Mouse (Mus musculus) cerebellum, adult 2 months (tissue): ENCODE measurements at regions not wholly inside any gene's neighbourhood (a gene's known extent, or its start where the extent isn't known, plus 50 kb on each side); places are given as distances from the start of the nearest gene placed in this dataset.

Experiments used
- CTCF ChIP-seq: fragments of 200-500 bp; IDR thresholded peaks from 2 replicates; pipeline ENCODE4 v1.5.1; 2011; ENCODE audit warnings: low read depth, mild to moderate bottlenecking, control low read depth, low read length, moderate library complexity, borderline replicate concordance; ENCODE audit not compliant: insufficient read depth
- POLR2A ChIP-seq: fragments of 200-500 bp; IDR thresholded peaks from 2 replicates; pipeline ENCODE4 v1.6.1; 2011; ENCODE audit warnings: low read length, control low read depth, borderline replicate concordance; ENCODE audit not compliant: insufficient read depth

GRCm38 (mm10) chr9:117710966-117711365, 81.3 kb upstream of the Rbms3 start:
- TF ChIP-seq CTCF (no peak), POLR2A (no peak)
